Mouse (Mus musculus) liver, embryonic 13.5 days (tissue): ENCODE results near the gene St3gal4. TPM values are rescaled to one million over a fixed set of nuclear protein-coding genes. Genes with fewer than 3 reads are reported as not detected.

Experiments
- ATAC-seq: fragments of 200-750 bp; cut with Nextera tagmentation; 2 replicates; pipeline ENCODE4 v1.8.0; 2017; ENCODE audit warnings: low read depth, mild to moderate bottlenecking, moderate number of reproducible peaks, moderate library complexity
- DNase-seq: peaks from one replicate; pipeline ENCODE4 v3.0.0; 2022
- H3K27ac ChIP-seq: fragments of 300-500 bp; sonication (generic); 2 replicates; pipeline ENCODE4 v1.5.1; 2015; ENCODE audit warnings: moderate library complexity, mild to moderate bottlenecking, inconsistent platforms
- H3K27me3 ChIP-seq: fragments of 300-500 bp; sonication (generic); 2 replicates; pipeline ENCODE4 v1.6.1; 2015; ENCODE audit warnings: mild to moderate bottlenecking, inconsistent platforms
- H3K36me3 ChIP-seq: fragments of 300-500 bp; sonication (generic); 2 replicates; pipeline ENCODE4 v1.6.1; 2015; ENCODE audit warnings: mild to moderate bottlenecking, inconsistent platforms
- H3K4me1 ChIP-seq: fragments of 300-500 bp; sonication (generic); replicated peaks from 2 replicates; pipeline ENCODE4 v1.6.1; 2015; ENCODE audit warnings: inconsistent platforms
- H3K4me2 ChIP-seq: fragments of 300-500 bp; sonication (generic); 2 replicates; pipeline ENCODE4 v1.6.1; 2015; ENCODE audit warnings: inconsistent platforms, mild to moderate bottlenecking, moderate library complexity
- H3K4me3 ChIP-seq: fragments of 300-500 bp; sonication (generic); replicated peaks from 2 replicates; pipeline ENCODE4 v1.5.1; 2015; ENCODE audit warnings: mild to moderate bottlenecking, inconsistent platforms
- H3K9ac ChIP-seq: fragments of 300-500 bp; sonication (generic); 2 replicates; pipeline ENCODE4 v1.6.1; 2015; ENCODE audit warnings: mild to moderate bottlenecking, inconsistent platforms
- H3K9me3 ChIP-seq: fragments of 300-500 bp; sonication (generic); replicated peaks from 2 replicates; pipeline ENCODE4 v1.6.1; 2016; ENCODE audit warnings: inconsistent platforms
- WGBS: fragments of 180-500 bp; shearing (Covaris S2); methylation state at CpG from one replicate; pipeline ENCODE4 v1.1.7; 2015; ENCODE audit not compliant: insufficient replicate concordance; 5-methylcytosine and 5-hydroxymethylcytosine counted together
- polyA plus RNA-seq: library from polyadenylated mRNA; unstranded; fragments of >200 nt; fragmentation: Nextera tagmentation; extraction: Ambion mirVana; gene quantifications from 2 replicates; pipeline ENCODE4 v1.2.1, GENCODE M21; 2015

Gene St3gal4
- polyA plus RNA-seq, 1 experiment from 2014 or later = 24.1 TPM

- Histone ChIP-seq H3K9ac (no peak overlapping the region), H3K4me2 (no peak overlapping the region), H3K27me3 (no peaks in the 10 kb centered on the region), H3K4me1 (peaks cover 29% of the 10 kb centered on the region), H3K4me3 (no peak overlapping the region), H3K27ac (no peak overlapping the region), H3K36me3 (peaks cover 38% of the 10 kb centered on the region), H3K9me3 (no peaks in the 10 kb centered on the region)
- 64% methylated on average over 3 of the region's 3 CpGs for WGBS
- DNase-seq (no peak), ATAC-seq (no peak)
Measured at GRCm38 (mm10) chr9:35056611-35057010, 62.5 kb downstream of the St3gal4 start.

- Histone ChIP-seq H3K27ac (no peak overlapping the region), H3K27me3 (no peaks in the 10 kb centered on the region), H3K4me3 (no peak overlapping the region), H3K4me2 (no peak overlapping the region), H3K4me1 (peaks cover 23% of the 10 kb centered on the region), H3K36me3 (peaks cover 47% of the 10 kb centered on the region), H3K9ac (no peak overlapping the region), H3K9me3 (no peaks in the 10 kb centered on the region)
- DNase-seq (no peak), ATAC-seq (no peak)
- WGBS = 74% methylated on average over 11 of the region's 11 CpGs
Measured at GRCm38 (mm10) chr9:35055528-35056330, 63.3 kb downstream of the St3gal4 start.

- no peak for DNase-seq
- no peak for ATAC-seq
- Histone ChIP-seq H3K9ac (no peak overlapping the region), H3K27me3 (no peaks in the 10 kb centered on the region), H3K4me3 (no peak overlapping the region), H3K27ac (no peak overlapping the region), H3K36me3 (peaks cover 67% of the 10 kb centered on the region), H3K4me2 (no peak overlapping the region), H3K4me1 (peaks cover 10% of the 10 kb centered on the region), H3K9me3 (no peaks in the 10 kb centered on the region)
- 81% methylated on average over 3 of the region's 3 CpGs for WGBS
Measured at GRCm38 (mm10) chr9:35053669-35054068, 65.4 kb downstream of the St3gal4 start.

- no peaks in the 10 kb centered on the region for H3K9me3 ChIP-seq
- H3K4me3 ChIP-seq = no peak overlapping the region
- H3K27ac ChIP-seq = no peak overlapping the region
- no peak for DNase-seq
- H3K36me3 ChIP-seq = peaks cover 73% of the 10 kb centered on the region
- no peak for ATAC-seq
- no peak overlapping the region for H3K9ac ChIP-seq
- no peak overlapping the region for H3K4me2 ChIP-seq
- WGBS = 88% methylated on average over 16 of the region's 16 CpGs
- H3K4me1 ChIP-seq = peaks cover 4% of the 10 kb centered on the region; the same call in 1 of the 2 replicates
- H3K27me3 ChIP-seq = no peaks in the 10 kb centered on the region
Measured at GRCm38 (mm10) chr9:35053081-35053480, 66.0 kb downstream of the St3gal4 start.

- Histone ChIP-seq H3K27ac (no peak overlapping the region), H3K4me1 (0 out of 2 replicates have a peak, but pooled peaks cover 2% of the 10 kb centered on the region), H3K4me3 (no peak overlapping the region), H3K27me3 (no peaks in the 10 kb centered on the region), H3K36me3 (peaks cover 77% of the 10 kb centered on the region), H3K4me2 (no peak overlapping the region), H3K9ac (no peak overlapping the region), H3K9me3 (no peaks in the 10 kb centered on the region)
- WGBS = 88% methylated on average over 4 of the region's 4 CpGs
- ATAC-seq (no peak), DNase-seq (no peak)
Measured at GRCm38 (mm10) chr9:35052671-35053070, 66.4 kb downstream of the St3gal4 start.

GRCm38 (mm10) chr9:35051666-35052065, 67.4 kb downstream of the St3gal4 start:
- Histone ChIP-seq H3K27me3 (no peaks in the 10 kb centered on the region), H3K9ac (no peak overlapping the region), H3K4me1 (no peaks in the 10 kb centered on the region), H3K9me3 (no peaks in the 10 kb centered on the region), H3K4me2 (no peak overlapping the region), H3K27ac (no peak overlapping the region), H3K4me3 (no peak overlapping the region), H3K36me3 (peaks cover 87% of the 10 kb centered on the region)
- no peak for ATAC-seq
- no peak for DNase-seq
- 91% methylated on average over 4 of the region's 4 CpGs for WGBS

- H3K36me3 ChIP-seq = peaks cover 95% of the 10 kb centered on the region
- no peak overlapping the region for H3K4me3 ChIP-seq
- DNase-seq (no peak), ATAC-seq (no peak)
- 85% methylated on average over 6 of the region's 6 CpGs for WGBS
- no peaks in the 10 kb centered on the region for H3K9me3 ChIP-seq
- no peaks in the 10 kb centered on the region for H3K27me3 ChIP-seq
- peaks cover 7% of the 10 kb centered on the region for H3K4me1 ChIP-seq
- no peak overlapping the region for H3K4me2 ChIP-seq
- H3K9ac ChIP-seq = no peak overlapping the region
- no peak overlapping the region for H3K27ac ChIP-seq
Measured at GRCm38 (mm10) chr9:35050701-35051454, 68.2 kb downstream of the St3gal4 start.

- no peaks in the 10 kb centered on the region for H3K27me3 ChIP-seq
- ATAC-seq (no peak), DNase-seq (no peak)
- H3K9ac ChIP-seq = no peak overlapping the region
- 87% methylated on average over 3 of the region's 3 CpGs for WGBS
- no peak overlapping the region for H3K27ac ChIP-seq
- H3K4me1 ChIP-seq = peaks cover 16% of the 10 kb centered on the region
- no peak overlapping the region for H3K4me2 ChIP-seq
- H3K4me3 ChIP-seq = no peak overlapping the region
- no peaks in the 10 kb centered on the region for H3K9me3 ChIP-seq
- H3K36me3 ChIP-seq = peaks cover 99% of the 10 kb centered on the region
Measured at GRCm38 (mm10) chr9:35049891-35050527, 69.1 kb downstream of the St3gal4 start.

- peaks cover 89% of the 10 kb centered on the region for H3K36me3 ChIP-seq
- H3K27ac ChIP-seq = no peak overlapping the region
- no peak for ATAC-seq
- WGBS = 69% methylated on average over 6 of the region's 6 CpGs
- peaks cover 23% of the 10 kb centered on the region for H3K4me1 ChIP-seq
- DNase-seq = no peak
- H3K4me3 ChIP-seq = no peak overlapping the region
- no peak overlapping the region for H3K9ac ChIP-seq
- H3K4me2 ChIP-seq = no peak overlapping the region
- no peaks in the 10 kb centered on the region for H3K27me3 ChIP-seq
- H3K9me3 ChIP-seq = no peaks in the 10 kb centered on the region
Measured at GRCm38 (mm10) chr9:35048449-35048848, 70.6 kb downstream of the St3gal4 start.

- Histone ChIP-seq H3K4me3 (no peak overlapping the region), H3K4me2 (no peak overlapping the region), H3K27me3 (no peaks in the 10 kb centered on the region), H3K36me3 (peaks cover 64% of the 10 kb centered on the region), H3K27ac (peak overlapping the region; percentile 50; the same call in 1 of the 2 replicates), H3K9ac (no peak overlapping the region), H3K4me1 (peaks cover 23% of the 10 kb centered on the region), H3K9me3 (no peaks in the 10 kb centered on the region)
- 68% methylated on average over 2 of the region's 2 CpGs for WGBS
- no peak for DNase-seq
- 0 out of 2 replicates have a peak, but pooled peaks have one; percentile 29 for ATAC-seq
Measured at GRCm38 (mm10) chr9:35045756-35046155, 73.3 kb downstream of the St3gal4 start.

- WGBS = 72% methylated on average over 11 of the region's 11 CpGs
- peak; percentile 52; the same call in 1 of the 2 replicates for ATAC-seq
- DNase-seq = no peak
- peaks cover 58% of the 10 kb centered on the region for H3K36me3 ChIP-seq
- H3K4me3 ChIP-seq = no peak overlapping the region
- H3K4me1 ChIP-seq = peaks cover 26% of the 10 kb centered on the region
- H3K27me3 ChIP-seq = no peaks in the 10 kb centered on the region
- no peak overlapping the region for H3K4me2 ChIP-seq
- peak overlapping the region; percentile 50 for H3K27ac ChIP-seq
- H3K9me3 ChIP-seq = no peaks in the 10 kb centered on the region
- no peak overlapping the region for H3K9ac ChIP-seq
Measured at GRCm38 (mm10) chr9:35045031-35045531, 74.0 kb downstream of the St3gal4 start.
